Mouse (Mus musculus): ENCODE results near the gene Unc45a. TPM values are rescaled to one million over a fixed set of nuclear protein-coding genes. Genes with fewer than 3 reads are reported as not detected.

Unc45a gene
- polyA plus RNA-seq, 1 experiment from 2014 or later: 32.3 TPM

DNA sequence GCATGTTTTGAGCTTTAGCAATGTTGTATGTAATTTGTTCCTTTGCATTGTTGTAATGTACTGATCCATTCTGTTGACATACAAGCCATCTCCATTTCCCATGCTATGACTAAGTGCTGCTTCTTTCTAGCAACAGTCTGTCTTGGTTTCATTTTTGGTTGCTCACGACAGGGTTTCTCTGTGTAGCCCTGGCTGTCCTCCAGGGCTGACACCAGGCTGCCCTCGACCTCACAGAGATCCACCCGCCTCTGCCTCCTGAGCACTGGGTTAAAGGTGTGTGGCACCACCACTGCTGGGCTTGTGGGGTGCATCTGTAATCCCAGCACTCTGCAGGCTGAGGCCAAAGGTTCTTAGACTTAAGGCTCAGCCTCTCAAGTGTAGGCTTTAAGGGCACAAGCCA lies 41.2 kb downstream of the Unc45a start:
- no peak overlapping the region for H3K27ac ChIP-seq (ENCODE audit: low read depth, low read length)
- no peak overlapping the region for H3K4me2 ChIP-seq (ENCODE audit: low read depth, low read length)
- no peaks in the 10 kb centered on the region for H3K36me3 ChIP-seq (ENCODE audit: control insufficient read depth, insufficient read depth, low read length)
- H3K4me3 ChIP-seq (ENCODE audit: low read depth, low read length): no peak overlapping the region
- H3K27me3 ChIP-seq (ENCODE audit: control insufficient read depth, insufficient read depth, low read length): no peaks in the 10 kb centered on the region
- no peak for ATAC-seq (ENCODE audit: low read depth)
- WGBS: 94% methylated on average over 3 of the region's 3 CpGs
- H3K9me3 ChIP-seq (ENCODE audit: control insufficient read depth, low read length): no peaks in the 10 kb centered on the region
- H3K9ac ChIP-seq (replicated peaks; ENCODE audit: low read depth, low read length): no peak overlapping the region
- H3K4me1 ChIP-seq (ENCODE audit: control insufficient read depth, insufficient read depth, low read length): 0 out of 2 replicates have a peak, but pooled peaks cover 3% of the 10 kb centered on the region

DNA sequence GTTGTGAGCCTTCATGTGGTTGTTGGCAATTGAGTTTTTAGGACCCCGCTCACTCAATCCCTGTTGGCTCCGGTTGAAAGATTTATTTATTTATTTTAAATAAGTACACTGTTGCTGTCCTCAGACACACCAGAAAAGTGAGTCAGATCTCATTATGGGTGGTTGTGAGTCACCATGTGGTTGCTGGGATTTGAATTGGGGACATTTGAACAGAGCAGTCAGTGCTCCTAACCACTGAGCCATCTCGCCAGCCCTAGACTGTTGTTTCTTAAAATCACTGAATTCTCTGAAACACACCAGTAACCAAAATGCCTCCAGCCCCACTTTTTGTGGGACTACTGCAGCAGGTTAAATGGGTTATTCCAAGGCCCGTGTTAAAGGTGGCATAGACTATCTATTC lies 42.1 kb downstream of the Unc45a start:
- no peak overlapping the region for H3K4me3 ChIP-seq (ENCODE audit: low read depth, low read length)
- no peak overlapping the region for H3K27ac ChIP-seq (ENCODE audit: low read depth, low read length)
- ATAC-seq (ENCODE audit: low read depth): no peak
- no peak overlapping the region for H3K9ac ChIP-seq (replicated peaks; ENCODE audit: low read depth, low read length)
- H3K36me3 ChIP-seq (ENCODE audit: control insufficient read depth, insufficient read depth, low read length): no peaks in the 10 kb centered on the region
- H3K4me1 ChIP-seq (ENCODE audit: control insufficient read depth, insufficient read depth, low read length): 0 out of 2 replicates have a peak, but pooled peaks cover 3% of the 10 kb centered on the region
- no peaks in the 10 kb centered on the region for H3K27me3 ChIP-seq (ENCODE audit: control insufficient read depth, insufficient read depth, low read length)
- H3K9me3 ChIP-seq (ENCODE audit: control insufficient read depth, low read length): no peaks in the 10 kb centered on the region
- WGBS: 94% methylated on average over 4 of the region's 4 CpGs
- H3K4me2 ChIP-seq (ENCODE audit: low read depth, low read length): no peak overlapping the region

DNA sequence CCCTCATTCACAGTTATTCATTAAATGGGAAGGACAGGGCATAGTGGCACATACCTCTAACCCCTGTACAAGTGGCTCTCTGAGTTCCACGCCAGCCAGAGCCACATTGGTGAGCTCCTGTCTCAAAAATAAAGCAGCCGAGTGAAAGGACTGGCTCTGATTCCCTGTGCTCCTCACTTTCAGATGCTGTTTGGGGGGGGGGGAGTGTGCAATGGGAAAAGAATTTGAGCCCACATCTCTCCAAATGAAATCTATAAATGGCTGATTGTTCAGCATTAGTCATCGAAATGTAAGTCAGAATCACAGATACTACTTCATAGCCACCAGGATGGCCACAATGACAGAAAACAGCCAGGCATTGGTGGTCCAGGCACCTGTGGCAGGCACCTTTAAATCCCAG lies 43.8 kb downstream of the Unc45a start:
- Histone ChIP-seq H3K4me3 (ENCODE audit: low read depth, low read length) (no peak overlapping the region), H3K4me1 (ENCODE audit: control insufficient read depth, insufficient read depth, low read length) (0 out of 2 replicates have a peak, but pooled peaks cover 3% of the 10 kb centered on the region), H3K9me3 (ENCODE audit: control insufficient read depth, low read length) (no peaks in the 10 kb centered on the region), H3K27me3 (ENCODE audit: control insufficient read depth, insufficient read depth, low read length) (no peaks in the 10 kb centered on the region), H3K36me3 (ENCODE audit: control insufficient read depth, insufficient read depth, low read length) (no peaks in the 10 kb centered on the region), H3K9ac (replicated peaks; ENCODE audit: low read depth, low read length) (no peak overlapping the region), H3K27ac (ENCODE audit: low read depth, low read length) (no peak overlapping the region), H3K4me2 (ENCODE audit: low read depth, low read length) (no peak overlapping the region)
- no peak for ATAC-seq (ENCODE audit: low read depth)
- WGBS: 88% methylated on average over 3 of the region's 3 CpGs

DNA sequence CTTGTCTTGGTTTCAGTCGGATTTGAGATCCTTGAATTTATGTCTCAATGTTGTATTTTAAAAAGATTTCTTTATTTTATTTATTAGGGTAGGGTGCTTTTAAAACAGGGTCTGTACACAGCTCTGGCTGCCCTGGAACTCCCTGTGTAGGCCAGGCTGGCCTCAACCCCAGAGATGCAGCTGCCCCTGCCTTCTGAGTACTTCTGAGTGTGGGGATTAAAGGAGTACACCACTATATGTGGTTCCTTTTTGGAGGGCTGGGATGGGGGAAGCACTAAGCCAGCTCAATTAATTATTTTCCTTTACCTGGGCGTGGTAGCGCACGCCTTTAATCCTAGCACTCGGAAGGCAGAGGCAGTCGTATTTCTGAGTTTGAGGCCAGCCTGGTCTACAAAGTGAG lies 44.3 kb downstream of the Unc45a start:
- Histone ChIP-seq H3K4me3 (ENCODE audit: low read depth, low read length) (no peak overlapping the region), H3K4me2 (ENCODE audit: low read depth, low read length) (no peak overlapping the region), H3K27ac (ENCODE audit: low read depth, low read length) (no peak overlapping the region), H3K9me3 (ENCODE audit: control insufficient read depth, low read length) (no peaks in the 10 kb centered on the region), H3K9ac (replicated peaks; ENCODE audit: low read depth, low read length) (no peak overlapping the region), H3K27me3 (ENCODE audit: control insufficient read depth, insufficient read depth, low read length) (no peaks in the 10 kb centered on the region), H3K36me3 (ENCODE audit: control insufficient read depth, insufficient read depth, low read length) (no peaks in the 10 kb centered on the region), H3K4me1 (ENCODE audit: control insufficient read depth, insufficient read depth, low read length) (0 out of 2 replicates have a peak, but pooled peaks cover 3% of the 10 kb centered on the region)
- WGBS: 94% methylated on average over 6 of the region's 6 CpGs
- no peak for ATAC-seq (ENCODE audit: low read depth)

DNA sequence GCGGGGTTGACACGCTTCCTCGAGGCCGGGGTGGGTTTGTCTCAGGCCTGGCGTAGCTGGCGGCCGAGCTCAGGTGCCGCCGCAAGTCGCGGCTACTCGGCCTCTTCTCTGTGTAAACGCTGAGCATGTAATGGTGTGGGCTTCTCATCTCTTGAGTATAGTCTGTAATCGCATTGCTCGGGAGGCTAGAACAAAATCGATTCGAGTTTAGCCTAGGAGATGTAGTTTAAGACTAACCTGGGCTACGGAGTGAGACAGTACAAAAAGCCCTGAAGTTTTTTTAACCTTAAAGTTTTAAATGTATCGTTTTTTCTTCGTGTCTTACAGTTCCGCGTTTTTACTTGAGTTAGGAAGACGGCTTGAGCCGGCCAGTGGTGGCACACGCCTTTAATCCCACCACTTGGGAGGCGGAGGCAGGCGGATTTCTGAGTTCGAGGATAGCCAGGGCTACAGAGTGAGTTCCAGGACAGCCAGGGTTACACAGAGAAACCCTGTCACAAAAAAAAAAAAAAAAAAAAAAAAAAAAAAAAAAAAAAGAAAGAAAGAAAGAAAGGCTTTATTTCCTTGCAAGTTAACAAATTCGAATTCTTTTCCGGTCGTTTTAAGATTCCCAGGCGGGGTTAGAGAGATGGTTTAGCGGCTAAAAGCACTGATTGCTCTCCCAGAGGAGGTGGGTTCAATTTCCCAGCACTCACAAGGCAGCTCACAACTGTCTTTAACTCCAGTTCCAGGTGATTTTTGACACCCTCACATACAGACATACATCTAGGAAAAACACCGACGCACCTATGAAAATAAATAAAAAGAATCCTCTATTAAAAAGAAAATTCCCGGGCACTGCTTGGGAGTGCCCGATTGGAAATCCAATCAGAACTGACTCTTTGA lies 45.8 kb downstream of the Unc45a start:
- H3K36me3 ChIP-seq (ENCODE audit: control insufficient read depth, insufficient read depth, low read length): peaks cover 2% of the 10 kb centered on the region; the same call in 1 of the 2 replicates
- 9% methylated on average over 37 of the region's 37 CpGs for WGBS
- peak; percentile 59; the same call in 1 of the 2 replicates for ATAC-seq (ENCODE audit: low read depth)

DNA sequence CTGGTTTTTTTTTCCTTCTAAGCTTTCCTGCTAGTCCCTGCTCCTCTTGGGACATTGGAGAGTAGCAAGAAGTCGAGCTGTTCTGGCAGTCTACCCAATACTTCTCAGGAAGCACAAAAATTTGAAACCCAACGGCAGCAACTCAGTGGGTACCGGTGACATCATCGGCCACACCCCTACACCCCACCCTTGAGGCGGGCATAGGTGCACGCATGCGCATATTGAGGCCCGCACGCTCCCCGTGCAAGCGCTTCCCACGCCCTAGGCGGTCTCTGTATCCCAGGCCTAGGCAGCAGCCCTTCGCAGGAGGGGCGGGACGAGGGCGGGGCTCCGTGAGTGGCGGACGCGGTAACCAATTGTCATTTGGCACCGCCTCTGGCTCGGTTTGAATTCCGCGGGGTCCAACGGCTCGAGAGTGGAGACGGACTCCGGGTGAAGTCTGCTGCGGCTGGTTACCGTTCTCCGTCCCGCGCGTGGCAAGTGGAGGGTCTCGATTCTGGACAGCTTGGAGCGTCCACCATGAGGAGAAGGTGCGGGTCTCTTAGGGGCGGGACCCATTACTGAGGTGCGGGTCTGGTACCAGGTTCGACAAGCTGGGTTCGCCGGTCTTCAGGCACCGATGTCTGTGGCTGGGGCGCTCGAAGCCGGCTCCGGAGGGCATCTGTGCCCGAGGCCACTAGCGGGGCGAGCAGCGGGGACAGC lies 46.6 kb downstream of the Unc45a start, which contains the start of gene Prc1:
Gene Prc1 (plus strand): TSS at position 389 of the 702 bp plus-strand sequence.
- Histone ChIP-seq H3K36me3 (ENCODE audit: control insufficient read depth, insufficient read depth, low read length) (peaks cover 7% of the 10 kb centered on the region; the same call in 1 of the 2 replicates), H3K4me3 (ENCODE audit: low read depth, low read length) (peak within 1 kb of the TSS; percentile 64), H3K9ac (replicated peaks; ENCODE audit: low read depth, low read length) (peak within 1 kb of the TSS; percentile 42; the same call in 1 of the 2 replicates), H3K27me3 (ENCODE audit: control insufficient read depth, insufficient read depth, low read length) (no peaks in the 10 kb centered on the region), H3K27ac (ENCODE audit: low read depth, low read length) (no peak within 1 kb of the TSS), H3K4me2 (ENCODE audit: low read depth, low read length) (peak within 1 kb of the TSS; percentile 94), H3K4me1 (ENCODE audit: control insufficient read depth, insufficient read depth, low read length) (0 out of 2 replicates have a peak, but pooled peaks cover 3% of the 10 kb centered on the region), H3K9me3 (ENCODE audit: control insufficient read depth, low read length) (no peaks in the 10 kb centered on the region)
- peak; percentile 99 for ATAC-seq (ENCODE audit: low read depth)
- WGBS: under 1% methylated on average over 52 of the region's 52 CpGs

More for the DNA sequence above, 45.8 kb downstream of the Unc45a start:
- H3K4me2 ChIP-seq (ENCODE audit: low read depth, low read length): peak overlapping the region; percentile 94
- no peaks in the 10 kb centered on the region for H3K9me3 ChIP-seq (ENCODE audit: control insufficient read depth, low read length)
- H3K27me3 ChIP-seq (ENCODE audit: control insufficient read depth, insufficient read depth, low read length): no peaks in the 10 kb centered on the region
- H3K4me3 ChIP-seq (ENCODE audit: low read depth, low read length): peak overlapping the region; percentile 64
- peak overlapping the region; percentile 42; the same call in 1 of the 2 replicates for H3K9ac ChIP-seq (replicated peaks; ENCODE audit: low read depth, low read length)
- no peak overlapping the region for H3K27ac ChIP-seq (ENCODE audit: low read depth, low read length)
- 0 out of 2 replicates have a peak, but pooled peaks cover 3% of the 10 kb centered on the region for H3K4me1 ChIP-seq (ENCODE audit: control insufficient read depth, insufficient read depth, low read length)

DNA sequence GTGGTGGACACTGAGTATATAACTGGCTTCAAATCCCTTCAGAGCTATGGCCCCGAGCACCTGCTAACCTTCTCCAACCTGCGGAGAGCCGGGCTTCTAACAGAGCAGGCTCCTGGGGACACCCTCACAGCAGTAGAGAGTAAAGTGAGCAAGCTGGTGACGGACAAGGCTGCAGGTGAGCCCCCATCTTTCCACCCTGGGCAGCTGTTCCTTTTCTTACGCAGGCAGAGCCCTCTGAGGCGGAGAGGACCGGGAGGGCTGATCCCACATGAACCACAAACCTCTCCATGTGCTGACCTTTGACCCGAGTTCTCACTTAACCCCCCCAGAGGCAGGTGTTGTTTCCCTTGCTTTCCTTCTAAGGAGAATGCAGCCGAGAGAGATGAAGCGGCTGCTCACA lies 53.1 kb downstream of the Unc45a start:
- no peak overlapping the region for H3K27ac ChIP-seq (ENCODE audit: low read depth, low read length)
- no peak for ATAC-seq (ENCODE audit: low read depth)
- H3K9me3 ChIP-seq (ENCODE audit: control insufficient read depth, low read length): no peaks in the 10 kb centered on the region
- no peaks in the 10 kb centered on the region for H3K27me3 ChIP-seq (ENCODE audit: control insufficient read depth, insufficient read depth, low read length)
- peaks cover 55% of the 10 kb centered on the region for H3K36me3 ChIP-seq (ENCODE audit: control insufficient read depth, insufficient read depth, low read length)
- H3K4me3 ChIP-seq (ENCODE audit: low read depth, low read length): no peak overlapping the region
- WGBS: 91% methylated on average over 10 of the region's 10 CpGs
- no peak overlapping the region for H3K9ac ChIP-seq (replicated peaks; ENCODE audit: low read depth, low read length)
- no peaks in the 10 kb centered on the region for H3K4me1 ChIP-seq (ENCODE audit: control insufficient read depth, insufficient read depth, low read length)
- H3K4me2 ChIP-seq (ENCODE audit: low read depth, low read length): no peak overlapping the region

DNA sequence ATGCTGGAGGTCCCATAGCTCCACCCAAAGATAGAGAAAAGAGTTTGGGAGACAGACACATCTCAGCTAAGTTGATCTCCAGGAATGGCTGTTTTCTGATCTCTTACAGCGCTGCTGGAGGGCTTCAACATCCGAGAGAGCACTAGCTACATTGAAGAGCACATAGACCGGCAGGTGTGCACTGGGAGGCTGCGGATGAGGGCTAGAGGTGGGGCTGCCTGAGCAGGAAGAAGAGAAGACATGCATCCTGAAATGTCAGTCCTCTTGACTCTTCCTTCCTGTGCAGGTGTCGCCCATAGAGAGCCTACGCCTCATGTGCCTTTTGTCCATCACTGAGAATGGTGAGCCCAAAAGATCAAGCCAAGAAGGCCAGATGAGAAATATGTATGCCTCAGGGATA lies 55.1 kb downstream of the Unc45a start:
- no peaks in the 10 kb centered on the region for H3K27me3 ChIP-seq (ENCODE audit: control insufficient read depth, insufficient read depth, low read length)
- H3K9me3 ChIP-seq (ENCODE audit: control insufficient read depth, low read length): no peaks in the 10 kb centered on the region
- no peak overlapping the region for H3K27ac ChIP-seq (ENCODE audit: low read depth, low read length)
- no peak overlapping the region for H3K9ac ChIP-seq (replicated peaks; ENCODE audit: low read depth, low read length)
- no peak for ATAC-seq (ENCODE audit: low read depth)
- H3K4me2 ChIP-seq (ENCODE audit: low read depth, low read length): no peak overlapping the region
- no peak overlapping the region for H3K4me3 ChIP-seq (ENCODE audit: low read depth, low read length)
- peaks cover 55% of the 10 kb centered on the region for H3K36me3 ChIP-seq (ENCODE audit: control insufficient read depth, insufficient read depth, low read length)
- no peaks in the 10 kb centered on the region for H3K4me1 ChIP-seq (ENCODE audit: control insufficient read depth, insufficient read depth, low read length)
- 93% methylated on average over 6 of the region's 6 CpGs for WGBS

DNA sequence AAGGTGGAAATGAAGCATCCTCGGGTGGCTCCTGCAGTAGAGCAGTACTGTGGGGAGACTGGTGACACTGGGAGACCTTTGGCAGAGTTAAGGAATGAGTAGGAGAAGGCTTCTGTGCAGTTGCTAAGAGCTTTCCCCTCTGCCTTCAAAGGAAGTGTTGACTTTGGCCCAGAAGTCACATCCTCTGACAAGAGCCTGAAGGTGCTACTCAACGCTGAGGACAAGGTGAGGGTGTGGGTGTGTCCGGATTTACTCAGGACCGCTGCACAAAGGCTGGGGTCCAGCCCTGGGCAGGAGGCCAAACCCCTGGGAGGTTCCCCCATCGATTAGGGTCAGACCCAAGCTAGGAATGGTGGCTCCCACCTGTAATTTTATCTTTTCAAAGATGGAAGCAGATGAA lies 56.4 kb downstream of the Unc45a start:
- Histone ChIP-seq H3K9ac (replicated peaks; ENCODE audit: low read depth, low read length) (no peak overlapping the region), H3K36me3 (ENCODE audit: control insufficient read depth, insufficient read depth, low read length) (peaks cover 50% of the 10 kb centered on the region), H3K27me3 (ENCODE audit: control insufficient read depth, insufficient read depth, low read length) (no peaks in the 10 kb centered on the region), H3K9me3 (ENCODE audit: control insufficient read depth, low read length) (no peaks in the 10 kb centered on the region), H3K4me3 (ENCODE audit: low read depth, low read length) (no peak overlapping the region), H3K4me2 (ENCODE audit: low read depth, low read length) (no peak overlapping the region), H3K4me1 (ENCODE audit: control insufficient read depth, insufficient read depth, low read length) (no peaks in the 10 kb centered on the region), H3K27ac (ENCODE audit: low read depth, low read length) (no peak overlapping the region)
- 98% methylated on average over 5 of the region's 5 CpGs for WGBS
- no peak for ATAC-seq (ENCODE audit: low read depth)

Measured in neural tube, embryonic 14.5 days (tissue).